Mouse (Mus musculus): ENCODE data around the gene Cspg5. TPM values are rescaled to one million over a fixed set of nuclear protein-coding genes. Genes with fewer than 3 reads are reported as not detected.

Gene Cspg5
- polyA plus RNA-seq (2012; ENCODE audit: low replicate concordance), result 0.15 and 0.32 TPM in 2 replicates

DNA sequence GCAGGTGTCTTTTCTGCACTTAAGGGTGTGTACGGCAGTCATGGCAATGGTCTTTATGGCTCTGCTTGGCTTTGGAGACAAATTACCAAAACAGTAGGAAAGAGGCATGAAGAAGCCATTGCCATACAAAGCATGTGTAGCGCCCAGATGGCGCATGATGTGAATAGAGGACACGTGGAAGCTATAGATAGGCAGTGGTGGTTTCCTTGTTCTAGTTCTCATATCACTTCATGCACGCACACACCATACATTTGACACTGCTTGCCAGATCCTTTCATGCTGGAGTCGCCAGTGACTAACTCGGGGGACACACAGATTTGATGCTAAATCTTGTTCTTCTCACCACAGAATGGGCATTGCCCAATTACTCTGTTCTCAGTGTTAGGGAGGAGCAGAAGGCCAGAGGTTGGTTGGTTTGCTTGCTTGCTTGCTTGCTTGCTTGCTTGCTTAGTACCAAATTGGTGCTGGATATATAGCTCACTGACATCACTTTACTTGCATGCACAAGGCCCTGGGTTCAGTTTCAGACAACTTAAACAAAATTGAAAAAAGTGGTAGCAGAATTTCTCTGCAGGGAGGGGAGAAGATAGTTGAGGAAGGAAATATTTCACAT lies at the start of gene Cspg5:
Cspg5 (plus strand) TSS at position 563 of the 613 bp plus-strand sequence.

DNA sequence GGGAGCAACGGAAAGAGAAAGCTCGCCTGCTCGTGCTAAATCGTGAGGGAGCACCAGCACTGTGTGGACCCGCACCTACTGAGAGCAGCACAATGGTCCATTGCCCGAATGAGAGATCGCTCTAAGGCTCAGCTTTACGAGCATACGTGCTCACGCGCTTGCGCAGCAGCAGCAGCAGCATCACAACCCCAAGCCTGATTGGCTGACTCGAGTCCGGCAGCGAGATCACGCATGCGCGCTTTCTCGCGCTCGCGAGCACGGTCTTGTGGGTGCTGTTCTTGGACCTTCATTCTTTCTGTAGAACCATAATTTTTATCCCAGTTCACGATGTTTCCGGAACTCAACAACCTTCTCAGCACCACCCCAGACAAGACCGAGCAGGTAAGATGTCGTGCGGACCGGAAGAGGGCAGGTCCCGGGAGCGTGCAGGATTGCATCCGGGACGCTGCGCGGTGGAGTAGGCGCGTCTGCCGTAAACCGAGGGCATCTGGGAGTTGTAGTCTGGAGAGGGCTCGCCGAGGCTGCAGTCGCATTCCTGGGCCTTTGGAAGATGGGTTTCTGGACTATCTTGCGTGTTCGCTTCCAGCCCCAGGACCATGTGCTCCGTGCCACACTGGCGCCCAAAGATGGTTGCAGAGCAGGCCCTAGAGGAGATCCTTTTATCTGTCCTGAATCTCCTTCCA lies 61.5 kb downstream of the Cspg5 start, which contains the start of gene Elp6:
Elp6 (plus strand) TSS at position 205 of the 683 bp plus-strand sequence.

Other genes with a start within 250 kb of the Cspg5 start
- gene Smarcc1, start 126.1 kb upstream of the Cspg5 start, polyA plus RNA-seq (2012; ENCODE audit: low replicate concordance), result 62.5 and 137 TPM in 2 replicates
- gene Dhx30, start 126.0 kb upstream of the Cspg5 start, polyA plus RNA-seq (2012; ENCODE audit: low replicate concordance), result 12.8 and 23.5 TPM in 2 replicates
- 4.1 and 9.2 TPM in 2 replicates for gene Elp6, start 61.4 kb downstream of the Cspg5 start, polyA plus RNA-seq (2012; ENCODE audit: low replicate concordance)
- gene Scap, start 89.5 kb downstream of the Cspg5 start, polyA plus RNA-seq (2012; ENCODE audit: low replicate concordance), result 108 and 188 TPM in 2 replicates
- 51.8 and 106 TPM in 2 replicates for gene Ptpn23, start 164.4 kb downstream of the Cspg5 start, polyA plus RNA-seq (2012; ENCODE audit: low replicate concordance)
- 8.2 and 8.4 TPM in 2 replicates for gene Ngp, start 176.0 kb downstream of the Cspg5 start, polyA plus RNA-seq (2012; ENCODE audit: low replicate concordance)
- 4.1 and 7.2 TPM in 2 replicates for gene Klhl18, start 232.9 kb downstream of the Cspg5 start, polyA plus RNA-seq (2012; ENCODE audit: low replicate concordance)
- not detected in 2 replicates for gene Kif9, start 233.2 kb downstream of the Cspg5 start, polyA plus RNA-seq (2012; ENCODE audit: low replicate concordance)

All from leukemia stem cell, adult 10-12 weeks (primary cell).